ENCODE assay signal across 25 mouse cellular contexts in the genomic region with DNA sequence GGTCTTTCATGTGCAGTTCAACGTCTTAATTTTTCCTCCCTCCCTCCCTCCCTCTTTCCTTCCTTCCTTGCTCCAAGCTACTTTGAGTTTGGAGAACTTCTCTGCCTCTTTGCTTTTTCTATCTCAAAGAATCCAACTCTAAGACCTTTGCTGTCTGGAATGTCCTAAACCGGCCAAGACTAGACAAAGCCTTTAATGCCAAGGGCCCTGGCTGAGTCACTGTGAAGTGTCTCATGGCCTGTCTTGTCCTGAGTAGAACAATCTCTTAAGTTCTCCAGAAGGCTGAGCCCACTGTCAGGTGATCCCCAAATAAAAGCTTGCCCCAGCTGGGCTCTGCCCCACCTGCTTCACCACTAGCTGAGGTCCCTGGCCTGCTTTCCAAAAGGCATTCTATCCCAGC. TPM values are rescaled to one million over a fixed set of nuclear protein-coding genes. Genes with fewer than 3 reads are reported as not detected.
"Had no signal": no experiment of that assay in that cellular context is flagged by ENCODE, and none has a peak within 500 bp of the region (broad histone marks: within the 10 kb centered on the region; RNA-seq: fewer than 3 reads in every experiment).

No protein-coding gene starts in this region.

- H3K9ac ChIP-seq: limb, embryonic 13.5 days; liver, embryonic 12.5 days; liver, embryonic 15.5 days; lung, embryonic 15.5 days; midbrain, embryonic 15.5 days; neural tube, embryonic 12.5 days; neural tube, embryonic 15.5 days had no signal

- H3K4me3 ChIP-seq: left cerebral cortex, adult 2 months; limb, embryonic 13.5 days; liver, embryonic 12.5 days; liver, embryonic 15.5 days; lung, embryonic 15.5 days; megakaryocyte, embryonic 14.5 days; midbrain, embryonic 10.5 days; midbrain, embryonic 15.5 days; neural tube, embryonic 12.5 days; neural tube, embryonic 15.5 days had no signal

- H3K9me3 ChIP-seq: limb, embryonic 13.5 days; liver, embryonic 15.5 days; lung, embryonic 15.5 days; midbrain, embryonic 10.5 days; midbrain, embryonic 15.5 days; neural tube, embryonic 12.5 days; neural tube, embryonic 15.5 days had no signal

- H3K27ac ChIP-seq: limb, embryonic 13.5 days; liver, embryonic 12.5 days; liver, embryonic 15.5 days; lung, embryonic 15.5 days; midbrain, embryonic 10.5 days; midbrain, embryonic 15.5 days; neural tube, embryonic 12.5 days; neural tube, embryonic 15.5 days; stomach, postnatal 0 days had no signal

- H3K4me1 ChIP-seq: limb, embryonic 13.5 days; liver, embryonic 12.5 days; liver, embryonic 15.5 days; lung, embryonic 15.5 days; megakaryocyte, embryonic 14.5 days; midbrain, embryonic 15.5 days had no signal

- DNase-seq: kidney, adult 11 months; kidney, adult 8-10 months; kidney, postnatal 14 days; kidney, postnatal 4 days; liver; lung, adult 18-20 months; lung, postnatal 10 days; lung, postnatal 36 days; right cerebral cortex, adult 18-20 months; right cerebral cortex, postnatal 14 days; right cerebral cortex, postnatal 4 days; thymus, postnatal 25 days had no signal

- H3K36me3 ChIP-seq: limb, embryonic 13.5 days; liver, embryonic 12.5 days; liver, embryonic 15.5 days; lung, embryonic 15.5 days; midbrain, embryonic 10.5 days; midbrain, embryonic 15.5 days; neural tube, embryonic 12.5 days; neural tube, embryonic 15.5 days had no signal

RNA-seq across cellular contexts. Expression of a gene that starts 22.6 kb away (rescaled TPM):
- total RNA-seq: left cerebral cortex, adult 2 months; left cerebral cortex, postnatal 10 days had no signal
- polyA plus RNA-seq: liver, embryonic 15.5 days had no signal

RNA-seq across cellular contexts. Expression of a gene that starts 55.4 kb away (rescaled TPM):
- total RNA-seq: left cerebral cortex, adult 2 months; left cerebral cortex, postnatal 10 days; left cerebral cortex, postnatal 36 days had no signal
- polyA plus RNA-seq: liver, embryonic 12.5 days; liver, embryonic 15.5 days; lung, embryonic 15.5 days; neural tube, embryonic 15.5 days had no signal
